Mouse (Mus musculus) ES-Bruce4 (cell line): ENCODE data around the gene Nol6. TPM values are rescaled to one million over a fixed set of nuclear protein-coding genes. Genes with fewer than 3 reads are reported as not detected.

Experiments
- H3K27ac ChIP-seq: 2 replicates; pipeline ENCODE4 v1.5.1; 2012; ENCODE audit warnings: low read length, inconsistent platforms; ENCODE audit not compliant: insufficient read depth
- H3K27me3 ChIP-seq: 2 replicates; pipeline ENCODE4 v1.6.1; 2012; ENCODE audit warnings: mild to moderate bottlenecking, low read length, inconsistent platforms; ENCODE audit not compliant: control insufficient read depth, poor library complexity, insufficient read depth, severe bottlenecking
- H3K36me3 ChIP-seq: 2 replicates; pipeline ENCODE4 v1.6.1; 2012; ENCODE audit warnings: inconsistent platforms, mild to moderate bottlenecking, low read length, moderate library complexity; ENCODE audit not compliant: control insufficient read depth, poor library complexity, insufficient read depth, severe bottlenecking
- H3K4me1 ChIP-seq: one replicate; pipeline ENCODE4 v1.8.1; 2011; ENCODE audit warnings: low read length; ENCODE audit not compliant: control insufficient read depth, insufficient read depth
- H3K4me3 ChIP-seq: 2 replicates; pipeline ENCODE4 v1.5.1; 2011; ENCODE audit warnings: low read depth, mild to moderate bottlenecking, low read length
- H3K9ac ChIP-seq: 2 replicates; pipeline ENCODE4 v1.6.1; 2012; ENCODE audit warnings: low read depth, mild to moderate bottlenecking, inconsistent platforms; ENCODE audit not compliant: poor library complexity, severe bottlenecking
- H3K9me3 ChIP-seq: replicated peaks from 2 replicates; pipeline ENCODE4 v1.6.1; 2012; ENCODE audit warnings: mild to moderate bottlenecking, low read length, inconsistent platforms; ENCODE audit not compliant: control insufficient read depth, poor library complexity, insufficient read depth, severe bottlenecking
- CTCF ChIP-seq: IDR thresholded peaks from one replicate; pipeline ENCODE4 v1.8.1; 2011; ENCODE audit warnings: low read depth, low read length
- EP300 ChIP-seq: IDR thresholded peaks from 2 replicates; pipeline ENCODE4 v1.6.1; 2011; ENCODE audit warnings: low read depth, low read length; ENCODE audit not compliant: insufficient read depth
- POLR2A ChIP-seq: IDR thresholded peaks from one replicate; pipeline ENCODE4 v1.8.1; 2011; ENCODE audit warnings: low read length; ENCODE audit not compliant: insufficient read depth
- polyA plus RNA-seq: library from polyadenylated mRNA; stranded (reverse); fragments of >200 nt; gene quantifications from 2 replicates; pipeline ENCODE4 v1.2.4, GENCODE M21; 2011; ENCODE audit warnings: low read depth; ENCODE audit not compliant: missing spikeins, insufficient read depth, insufficient read length

Gene Nol6
- polyA plus RNA-seq, 1 experiment = 56.1 TPM

GRCm38 (mm10) chr4:41156961-41157360, 32.7 kb upstream of the Nol6 start:
- 0 out of 2 replicates have a peak overlapping the region, but pooled peaks have one; percentile 61 for H3K27ac ChIP-seq
- H3K4me3 ChIP-seq = no peak overlapping the region
- no peaks in the 10 kb centered on the region for H3K9me3 ChIP-seq
- no peaks in the 10 kb centered on the region for H3K36me3 ChIP-seq
- TF ChIP-seq POLR2A (no peak), CTCF (no peak), EP300 (no peak)
- no peak overlapping the region for H3K9ac ChIP-seq
- H3K27me3 ChIP-seq = no peaks in the 10 kb centered on the region
- H3K4me1 ChIP-seq = no peaks in the 10 kb centered on the region

DNA sequence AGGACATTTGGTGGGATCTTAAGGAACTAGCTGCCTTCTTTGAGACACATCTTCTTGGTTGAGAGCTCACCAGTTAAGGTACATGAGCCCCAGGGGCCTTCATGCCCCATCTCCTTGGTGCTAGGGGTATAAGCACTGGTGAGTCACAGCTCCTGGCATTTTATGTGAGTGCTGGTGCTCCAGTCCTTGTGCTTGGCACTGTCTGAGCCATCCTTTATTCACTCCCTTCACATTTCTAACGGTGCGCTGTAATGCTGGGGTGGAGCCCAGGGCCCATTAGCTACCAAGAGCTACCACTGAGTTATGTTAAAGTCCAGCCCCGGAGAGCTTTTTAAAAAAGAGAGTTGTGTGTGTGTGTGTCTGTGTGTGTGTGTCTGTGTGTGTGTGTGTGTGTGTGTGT, 28.9 kb upstream of the Nol6 start:
- Histone ChIP-seq H3K27ac (peak overlapping the region; percentile 37), H3K4me3 (no peak overlapping the region), H3K9me3 (no peaks in the 10 kb centered on the region), H3K4me1 (no peaks in the 10 kb centered on the region), H3K36me3 (no peaks in the 10 kb centered on the region), H3K27me3 (no peaks in the 10 kb centered on the region), H3K9ac (no peak overlapping the region)
- TF ChIP-seq EP300 (no peak), CTCF (no peak), POLR2A (no peak)

- Histone ChIP-seq H3K4me3 (0 out of 2 replicates have a peak overlapping the region, but pooled peaks have one; percentile 28), H3K4me1 (no peaks in the 10 kb centered on the region), H3K9me3 (no peaks in the 10 kb centered on the region), H3K27me3 (no peaks in the 10 kb centered on the region), H3K36me3 (no peaks in the 10 kb centered on the region), H3K27ac (peak overlapping the region; percentile 32; the same call in 1 of the 2 replicates), H3K9ac (0 out of 2 replicates have a peak overlapping the region, but pooled peaks have one; percentile 2)
- TF ChIP-seq EP300 (no peak), POLR2A (no peak), CTCF (no peak)
These were observed 26.9 kb upstream of the Nol6 start for GRCm38 (mm10) chr4:41151186-41151585.

DNA sequence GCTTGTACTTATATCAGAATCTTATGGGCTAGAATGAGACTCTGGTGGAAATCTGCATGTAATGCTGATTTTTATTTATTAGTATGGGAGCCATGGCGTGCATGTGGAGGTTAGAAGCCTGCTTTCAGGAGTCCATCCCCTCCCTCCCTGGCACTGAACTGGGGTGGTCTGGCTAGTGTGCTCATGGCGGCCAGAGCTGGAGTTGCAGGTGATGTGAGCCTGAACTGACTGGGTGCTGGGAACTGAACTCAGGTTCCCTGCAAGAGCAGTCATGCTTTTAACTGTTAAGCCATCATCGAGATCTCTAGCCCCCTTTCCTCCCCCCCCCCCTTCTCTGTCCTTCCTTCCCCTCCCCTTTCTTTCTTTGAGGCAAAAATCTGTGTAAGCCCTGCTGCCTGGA, 25.6 kb upstream of the Nol6 start:
- H3K36me3 ChIP-seq = no peaks in the 10 kb centered on the region
- TF ChIP-seq POLR2A (no peak), EP300 (no peak), CTCF (peak; percentile 16)
- H3K4me1 ChIP-seq = no peaks in the 10 kb centered on the region
- H3K27me3 ChIP-seq = no peaks in the 10 kb centered on the region
- no peak overlapping the region for H3K4me3 ChIP-seq
- H3K27ac ChIP-seq = no peak overlapping the region
- H3K9me3 ChIP-seq = no peaks in the 10 kb centered on the region
- peak overlapping the region; percentile 21; the same call in 1 of the 2 replicates for H3K9ac ChIP-seq

- Histone ChIP-seq H3K27ac (no peak overlapping the region), H3K9me3 (no peaks in the 10 kb centered on the region), H3K4me1 (no peaks in the 10 kb centered on the region), H3K36me3 (peaks cover 6% of the 10 kb centered on the region), H3K27me3 (no peaks in the 10 kb centered on the region), H3K4me3 (no peak overlapping the region), H3K9ac (no peak overlapping the region)
- TF ChIP-seq CTCF (no peak), EP300 (no peak), POLR2A (no peak)
These were observed 18.3 kb upstream of the Nol6 start for GRCm38 (mm10) chr4:41142601-41143000.

DNA sequence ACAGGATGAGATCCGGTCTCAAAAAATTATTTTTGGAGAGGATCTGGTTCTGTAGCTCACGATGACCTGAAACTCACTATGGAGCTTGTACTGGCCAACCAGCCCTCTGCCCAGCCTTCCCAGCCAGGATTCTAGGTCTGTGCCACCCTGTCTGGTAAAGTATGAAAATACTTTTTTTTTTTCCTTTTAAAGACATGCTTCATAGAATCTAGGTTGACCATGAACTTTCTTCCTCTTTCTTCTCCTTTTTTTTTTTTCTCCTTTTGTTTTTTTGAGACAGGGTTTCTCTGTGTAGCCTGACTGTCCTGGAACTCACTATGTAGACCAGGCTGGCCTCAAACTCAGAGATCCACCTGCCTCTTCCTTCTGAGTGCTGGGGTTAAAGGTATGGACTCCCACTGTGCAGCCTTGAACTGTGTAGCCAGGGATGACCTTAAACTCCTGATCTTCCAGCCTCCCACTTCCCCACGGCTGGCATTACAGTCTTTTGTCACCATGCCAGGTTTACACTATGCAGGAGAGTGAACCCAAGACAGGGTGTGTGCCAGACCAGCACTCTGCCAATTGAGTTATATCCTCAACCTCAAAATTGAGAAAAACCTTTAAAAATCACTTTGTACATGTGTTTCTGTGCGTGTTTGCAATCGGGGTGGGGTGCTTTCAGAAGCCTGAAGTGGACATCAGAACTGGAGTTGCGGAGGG, 16.1 kb upstream of the Nol6 start:
- TF ChIP-seq POLR2A (no peak), CTCF (no peak)
- Histone ChIP-seq H3K27ac (no peak overlapping the region), H3K4me1 (no peaks in the 10 kb centered on the region), H3K27me3 (no peaks in the 10 kb centered on the region), H3K9me3 (no peaks in the 10 kb centered on the region), H3K4me3 (no peak overlapping the region), H3K36me3 (peaks cover 6% of the 10 kb centered on the region), H3K9ac (no peak overlapping the region)
